Mouse (Mus musculus): ENCODE results near the gene Ssxb9. TPM values are rescaled to one million over a fixed set of nuclear protein-coding genes. Genes with fewer than 3 reads are reported as not detected.
"Not testable (repeated sequence)": the region's sequence is repeated elsewhere in the genome, so short reads cannot be mapped to it uniquely, and the experiment has no call there.

Ssxb9 gene
- not detected in 2 replicates for polyA plus RNA-seq (2014; fragmentation: Nextera tagmentation; extraction: Ambion mirVana)

- 38% methylated on average over 1 of the region's 1 CpGs for WGBS
Measured at GRCm38 (mm10) chrX:8366678-8367077, at the start of gene Ssxb9. Gene Ssxb9 (plus strand): TSS chrX:8366978.

GRCm38 (mm10) chrX:8327124-8327523 lies 39.7 kb upstream of the Ssxb9 start, which contains the start of gene Ssxb10:
Gene Ssxb10 (plus strand): TSS chrX:8327424.
- no peaks in the 10 kb centered on the region for H3K36me3 ChIP-seq (ENCODE audit: control insufficient read depth, insufficient read depth, low read length)
- H3K4me2 ChIP-seq (replicated peaks; ENCODE audit: low read depth, low read length) = no peak within 1 kb of the TSS
- ATAC-seq (ENCODE audit: low FRiP score, low TSS enrichment) = no peak
- no peak within 1 kb of the TSS for H3K4me3 ChIP-seq (ENCODE audit: low read length)
- H3K9me3 ChIP-seq (ENCODE audit: control insufficient read depth, low read length) = 0 out of 2 replicates have a peak, but pooled peaks cover 3% of the 10 kb centered on the region
- H3K9ac ChIP-seq (ENCODE audit: low read depth, low read length) = no peak within 1 kb of the TSS
- WGBS = 62% methylated on average over 2 of the region's 2 CpGs
- H3K4me1 ChIP-seq (ENCODE audit: control insufficient read depth, insufficient read depth, low read length) = no peaks in the 10 kb centered on the region
- no peak within 1 kb of the TSS for H3K27ac ChIP-seq (ENCODE audit: low read depth, low read length)
- H3K27me3 ChIP-seq (ENCODE audit: control insufficient read depth, insufficient read depth, low read length) = no peaks in the 10 kb centered on the region

More at GRCm38 (mm10) chrX:8366678-8367077, at the start of gene Ssxb9:
- H3K27me3 ChIP-seq (ENCODE audit: control insufficient read depth, insufficient read depth, low read length); H3K36me3 ChIP-seq (ENCODE audit: control insufficient read depth, insufficient read depth, low read length); H3K27ac ChIP-seq (ENCODE audit: low read depth, low read length); H3K9ac ChIP-seq (ENCODE audit: low read depth, low read length); H3K4me1 ChIP-seq (ENCODE audit: control insufficient read depth, insufficient read depth, low read length); ATAC-seq (ENCODE audit: low FRiP score, low TSS enrichment); H3K9me3 ChIP-seq (ENCODE audit: control insufficient read depth, low read length); H3K4me2 ChIP-seq (replicated peaks; ENCODE audit: low read depth, low read length); H3K4me3 ChIP-seq (ENCODE audit: low read length): not testable (repeated sequence)

- 56% methylated on average over 1 of the region's 1 CpGs for WGBS
- H3K4me3 ChIP-seq (ENCODE audit: low read length); H3K27me3 ChIP-seq (ENCODE audit: control insufficient read depth, insufficient read depth, low read length); H3K9ac ChIP-seq (ENCODE audit: low read depth, low read length); H3K4me1 ChIP-seq (ENCODE audit: control insufficient read depth, insufficient read depth, low read length); ATAC-seq (ENCODE audit: low FRiP score, low TSS enrichment); H3K36me3 ChIP-seq (ENCODE audit: control insufficient read depth, insufficient read depth, low read length); H3K4me2 ChIP-seq (replicated peaks; ENCODE audit: low read depth, low read length); H3K9me3 ChIP-seq (ENCODE audit: control insufficient read depth, low read length); H3K27ac ChIP-seq (ENCODE audit: low read depth, low read length): not testable (repeated sequence)
Measured at GRCm38 (mm10) chrX:8413005-8413404, 46.2 kb downstream of the Ssxb9 start, which contains the start of gene Ssxb1. Gene Ssxb1 (plus strand): TSS chrX:8413305.

Other genes starting within 250 kb of the Ssxb9 start
- 19.3 and 21.3 TPM in 2 replicates for gene Wdr13, start 234.1 kb upstream of the Ssxb9 start, polyA plus RNA-seq (2014; fragmentation: Nextera tagmentation; extraction: Ambion mirVana)
- 606 and 668 TPM in 2 replicates for gene Rbm3, start 221.1 kb upstream of the Ssxb9 start, polyA plus RNA-seq (2014; fragmentation: Nextera tagmentation; extraction: Ambion mirVana)
- gene Tbc1d25, start 190.8 kb upstream of the Ssxb9 start, polyA plus RNA-seq (2014; fragmentation: Nextera tagmentation; extraction: Ambion mirVana) = 9.3 and 12.1 TPM in 2 replicates
- 20.8 and 37.6 TPM in 2 replicates for gene Ebp, start 173.5 kb upstream of the Ssxb9 start, polyA plus RNA-seq (2014; fragmentation: Nextera tagmentation; extraction: Ambion mirVana)
- 7.1 and 8.1 TPM in 2 replicates for gene Porcn, start 160.5 kb upstream of the Ssxb9 start, polyA plus RNA-seq (2014; fragmentation: Nextera tagmentation; extraction: Ambion mirVana)
- gene Ftsj1, start 114.6 kb upstream of the Ssxb9 start, polyA plus RNA-seq (2014; fragmentation: Nextera tagmentation; extraction: Ambion mirVana) = 35.6 and 42.0 TPM in 2 replicates
- gene Slc38a5, start 95.8 kb upstream of the Ssxb9 start, polyA plus RNA-seq (2014; fragmentation: Nextera tagmentation; extraction: Ambion mirVana) = 1.3 and 2.5 TPM in 2 replicates
- not detected in 2 replicates for gene Ssxb10, start 39.6 kb upstream of the Ssxb9 start, polyA plus RNA-seq (2014; fragmentation: Nextera tagmentation; extraction: Ambion mirVana)
- not detected in 2 replicates for gene Ssxb1, start 46.3 kb downstream of the Ssxb9 start, polyA plus RNA-seq (2014; fragmentation: Nextera tagmentation; extraction: Ambion mirVana)
- not detected in 2 replicates for gene Ssxb2, start 94.7 kb downstream of the Ssxb9 start, polyA plus RNA-seq (2014; fragmentation: Nextera tagmentation; extraction: Ambion mirVana)
- not detected in 2 replicates for gene Gm14459, start 158.0 kb downstream of the Ssxb9 start, polyA plus RNA-seq (2014; fragmentation: Nextera tagmentation; extraction: Ambion mirVana)
- gene Ssxb6, start 181.3 kb downstream of the Ssxb9 start, polyA plus RNA-seq (2014; fragmentation: Nextera tagmentation; extraction: Ambion mirVana) = not detected in 2 replicates
- gene Ssxb3, start 224.8 kb downstream of the Ssxb9 start, polyA plus RNA-seq (2014; fragmentation: Nextera tagmentation; extraction: Ambion mirVana) = not detected in 2 replicates